Mouse (Mus musculus) CH12.LX (cell line): ENCODE measurements at regions not wholly inside any gene's neighbourhood (a gene's known extent, or its start where the extent isn't known, plus 50 kb on each side); places are given as distances from the start of the nearest gene placed in this dataset.

Source experiments
- BHLHE40 ChIP-seq: IDR thresholded peaks from 2 replicates; pipeline ENCODE4 v1.6.1; 2011; ENCODE audit warnings: mild to moderate bottlenecking, low read depth, low read length, improper control_type of control experiment
- E2F4 ChIP-seq: IDR thresholded peaks from 2 replicates; pipeline ENCODE4 v1.6.1; 2011; ENCODE audit warnings: low read depth, low read length, improper control_type of control experiment; ENCODE audit not compliant: insufficient replicate concordance
- JUND ChIP-seq: conservative IDR thresholded peaks from 2 replicates; pipeline ENCODE4 v1.6.1; 2011; ENCODE audit warnings: low read depth, low read length, improper control_type of control experiment
- MAX ChIP-seq: IDR thresholded peaks from 2 replicates; pipeline ENCODE4 v1.6.1; 2011; ENCODE audit warnings: low read length, improper control_type of control experiment
- ZKSCAN1 ChIP-seq: IDR thresholded peaks from 2 replicates; pipeline ENCODE4 v1.6.1; 2012; ENCODE audit warnings: low read depth, inconsistent platforms, low read length, improper control_type of control experiment, borderline replicate concordance

GRCm38 (mm10) chr1:193988970-193989904, 619.1 kb upstream of the Camk1g start:
- TF ChIP-seq ZKSCAN1, result no peak
- no peak for TF ChIP-seq MAX
- no peak for TF ChIP-seq JUND
- no peak for TF ChIP-seq BHLHE40
- TF ChIP-seq E2F4, result no peak
